Mouse (Mus musculus): ENCODE measurements around the gene Setd4. TPM values are rescaled to one million over a fixed set of nuclear protein-coding genes. Genes with fewer than 3 reads are reported as not detected.

Gene Setd4
- polyA plus RNA-seq, 1 experiment from 2014 or later = 12.0 TPM

GRCm38 (mm10) chr16:93558499-93558898 lies 45.4 kb downstream of the Setd4 start:
- no peak for TF ChIP-seq CTCF (IDR thresholded peaks at IDR 0.05; ENCODE audit: low read depth)
- no peak for ATAC-seq (ENCODE audit: insufficient read depth)
- H3K4me3 ChIP-seq (ENCODE audit: low read depth, low read length) = no peak overlapping the region
- DNase-seq = peak; percentile 39
- H3K27ac ChIP-seq (ENCODE audit: low read depth) = no peak overlapping the region
- H3K27me3 ChIP-seq (ENCODE audit: insufficient read depth, low read length) = no peaks in the 10 kb centered on the region
- no peaks in the 10 kb centered on the region for H3K36me3 ChIP-seq (ENCODE audit: insufficient read depth)
- H3K9ac ChIP-seq = no peak overlapping the region
- no peaks in the 10 kb centered on the region for H3K4me1 ChIP-seq (ENCODE audit: insufficient read depth)
- H3K4me2 ChIP-seq = no peak overlapping the region
- no peaks in the 10 kb centered on the region for H3K9me3 ChIP-seq (ENCODE audit: low read depth, low read length)
- WGBS = 27% methylated on average over 12 of the region's 12 CpGs

GRCm38 (mm10) chr16:93557646-93558045 lies 46.2 kb downstream of the Setd4 start:
- Histone ChIP-seq H3K4me2 (no peak overlapping the region), H3K9ac (no peak overlapping the region), H3K9me3 (ENCODE audit: low read depth, low read length) (no peaks in the 10 kb centered on the region), H3K27me3 (ENCODE audit: insufficient read depth, low read length) (no peaks in the 10 kb centered on the region), H3K4me1 (ENCODE audit: insufficient read depth) (no peaks in the 10 kb centered on the region), H3K27ac (ENCODE audit: low read depth) (no peak overlapping the region), H3K36me3 (ENCODE audit: insufficient read depth) (no peaks in the 10 kb centered on the region), H3K4me3 (ENCODE audit: low read depth, low read length) (no peak overlapping the region)
- no peak for TF ChIP-seq CTCF (IDR thresholded peaks at IDR 0.05; ENCODE audit: low read depth)
- WGBS = 56% methylated on average over 8 of the region's 8 CpGs
- ATAC-seq (ENCODE audit: insufficient read depth) (no peak; the same call in 1 of the 2 replicates), DNase-seq (peak; percentile 39)

- ATAC-seq (ENCODE audit: insufficient read depth) = no peak
- no peak for TF ChIP-seq CTCF (IDR thresholded peaks at IDR 0.05; ENCODE audit: low read depth)
- Histone ChIP-seq H3K36me3 (ENCODE audit: insufficient read depth) (no peaks in the 10 kb centered on the region), H3K9ac (no peak overlapping the region), H3K4me2 (no peak overlapping the region), H3K4me1 (ENCODE audit: insufficient read depth) (peaks cover 10% of the 10 kb centered on the region; the same call in 1 of the 2 replicates), H3K9me3 (ENCODE audit: low read depth, low read length) (no peaks in the 10 kb centered on the region), H3K27me3 (ENCODE audit: insufficient read depth, low read length) (no peaks in the 10 kb centered on the region), H3K4me3 (ENCODE audit: low read depth, low read length) (no peak overlapping the region), H3K27ac (ENCODE audit: low read depth) (no peak overlapping the region)
- WGBS = 86% methylated on average over 12 of the region's 12 CpGs
- no peak for DNase-seq
Observed at GRCm38 (mm10) chr16:93552686-93553513, 51.0 kb downstream of the Setd4 start.

- no peak for TF ChIP-seq CTCF (IDR thresholded peaks at IDR 0.05; ENCODE audit: low read depth)
- no peak overlapping the region for H3K27ac ChIP-seq (ENCODE audit: low read depth)
Observed at GRCm38 (mm10) chr16:93549287-93549686, 54.6 kb downstream of the Setd4 start.

GRCm38 (mm10) chr16:93548045-93548444 lies 55.8 kb downstream of the Setd4 start:
- H3K4me2 ChIP-seq = no peak overlapping the region
- no peak for DNase-seq
- no peak overlapping the region for H3K4me3 ChIP-seq (ENCODE audit: low read depth, low read length)
- no peaks in the 10 kb centered on the region for H3K36me3 ChIP-seq (ENCODE audit: insufficient read depth)
- no peaks in the 10 kb centered on the region for H3K27me3 ChIP-seq (ENCODE audit: insufficient read depth, low read length)
- no peak for TF ChIP-seq CTCF (IDR thresholded peaks at IDR 0.05; ENCODE audit: low read depth)
- WGBS = 73% methylated on average over 2 of the region's 2 CpGs
- peaks cover 10% of the 10 kb centered on the region; the same call in 1 of the 2 replicates for H3K4me1 ChIP-seq (ENCODE audit: insufficient read depth)
- no peak overlapping the region for H3K27ac ChIP-seq (ENCODE audit: low read depth)
- H3K9me3 ChIP-seq (ENCODE audit: low read depth, low read length) = no peaks in the 10 kb centered on the region
- ATAC-seq (ENCODE audit: insufficient read depth) = no peak
- no peak overlapping the region for H3K9ac ChIP-seq

More at GRCm38 (mm10) chr16:93549287-93549686, 54.6 kb downstream of the Setd4 start:
- Histone ChIP-seq H3K27me3 (ENCODE audit: insufficient read depth, low read length) (no peaks in the 10 kb centered on the region), H3K9me3 (ENCODE audit: low read depth, low read length) (no peaks in the 10 kb centered on the region), H3K4me2 (no peak overlapping the region), H3K4me1 (ENCODE audit: insufficient read depth) (peaks cover 10% of the 10 kb centered on the region; the same call in 1 of the 2 replicates), H3K4me3 (ENCODE audit: low read depth, low read length) (no peak overlapping the region), H3K9ac (no peak overlapping the region), H3K36me3 (ENCODE audit: insufficient read depth) (no peaks in the 10 kb centered on the region)
- DNase-seq = peak; percentile 44
- ATAC-seq (ENCODE audit: insufficient read depth) = no peak; the same call in 1 of the 2 replicates
- whole genome bisulfite sequencing = 18% methylated on average over 10 of the region's 10 CpGs

- H3K27ac ChIP-seq (ENCODE audit: low read depth) = no peak overlapping the region
- no peaks in the 10 kb centered on the region for H3K36me3 ChIP-seq (ENCODE audit: insufficient read depth)
- H3K4me3 ChIP-seq (ENCODE audit: low read depth, low read length) = no peak overlapping the region
- no peak for TF ChIP-seq CTCF (IDR thresholded peaks at IDR 0.05; ENCODE audit: low read depth)
- no peak for DNase-seq
- no peak for ATAC-seq (ENCODE audit: insufficient read depth)
- H3K9me3 ChIP-seq (ENCODE audit: low read depth, low read length) = no peaks in the 10 kb centered on the region
- H3K27me3 ChIP-seq (ENCODE audit: insufficient read depth, low read length) = no peaks in the 10 kb centered on the region
- H3K4me2 ChIP-seq = no peak overlapping the region
- peaks cover 10% of the 10 kb centered on the region; the same call in 1 of the 2 replicates for H3K4me1 ChIP-seq (ENCODE audit: insufficient read depth)
- 69% methylated on average over 3 of the region's 3 CpGs for WGBS
- no peak overlapping the region for H3K9ac ChIP-seq
Observed at GRCm38 (mm10) chr16:93547122-93547521, 56.7 kb downstream of the Setd4 start.

- Histone ChIP-seq H3K36me3 (ENCODE audit: insufficient read depth) (no peaks in the 10 kb centered on the region), H3K9me3 (ENCODE audit: low read depth, low read length) (no peaks in the 10 kb centered on the region), H3K4me2 (no peak overlapping the region), H3K4me3 (ENCODE audit: low read depth, low read length) (no peak overlapping the region), H3K27me3 (ENCODE audit: insufficient read depth, low read length) (no peaks in the 10 kb centered on the region), H3K27ac (ENCODE audit: low read depth) (peak overlapping the region; percentile 12; the same call in 1 of the 2 replicates), H3K4me1 (ENCODE audit: insufficient read depth) (peaks cover 10% of the 10 kb centered on the region; the same call in 1 of the 2 replicates), H3K9ac (no peak overlapping the region)
- DNase-seq (peak; percentile 26), ATAC-seq (ENCODE audit: insufficient read depth) (no peak)
- no peak for TF ChIP-seq CTCF (IDR thresholded peaks at IDR 0.05; ENCODE audit: low read depth)
- WGBS = 57% methylated on average over 12 of the region's 12 CpGs
Observed at GRCm38 (mm10) chr16:93546354-93546965, 57.4 kb downstream of the Setd4 start.

All from lung, embryonic 14.5 days (tissue).